Mouse (Mus musculus) kidney, adult 11 months (tissue): ENCODE measurements around the gene Igflr1.

Experiments
- DNase-seq: peaks from one replicate; pipeline ENCODE4 v3.0.0; 2022

Igflr1 gene

GRCm38 (mm10) chr7:30588676-30589434 lies 23.6 kb downstream of the Igflr1 start, which contains the start of gene Kmt2b:
Kmt2b (minus strand) TSS chr7:30588726.
- peak; percentile 99 for DNase-seq

GRCm38 (mm10) chr7:30589435-30590301 lies 24.4 kb downstream of the Igflr1 start:
- DNase-seq = peak; percentile 85

- no peak for DNase-seq
Observed at GRCm38 (mm10) chr7:30590927-30591604, 25.8 kb downstream of the Igflr1 start.

- no peak for DNase-seq
Observed at GRCm38 (mm10) chr7:30591605-30591951, 26.4 kb downstream of the Igflr1 start.

- no peak for DNase-seq
Observed at GRCm38 (mm10) chr7:30592772-30593423, 27.7 kb downstream of the Igflr1 start.

GRCm38 (mm10) chr7:30593579-30594509 lies 28.6 kb downstream of the Igflr1 start:
- no peak for DNase-seq

GRCm38 (mm10) chr7:30594510-30595024 lies 29.3 kb downstream of the Igflr1 start:
- DNase-seq = no peak

- no peak for DNase-seq
Observed at GRCm38 (mm10) chr7:30596093-30596492, 30.9 kb downstream of the Igflr1 start.

GRCm38 (mm10) chr7:30596811-30597210 lies 31.6 kb downstream of the Igflr1 start:
- no peak for DNase-seq

- DNase-seq = no peak
Observed at GRCm38 (mm10) chr7:30598786-30599185, 33.6 kb downstream of the Igflr1 start, which contains the start of gene Zbtb32. Zbtb32 (minus strand) TSS chr7:30598909.

GRCm38 (mm10) chr7:30599933-30600353 lies 34.7 kb downstream of the Igflr1 start:
- DNase-seq = peak; percentile 98

- DNase-seq = peak; percentile 67
Observed at GRCm38 (mm10) chr7:30600651-30601050, 35.4 kb downstream of the Igflr1 start.

- DNase-seq = peak; percentile 81
Observed at GRCm38 (mm10) chr7:30602583-30602982, 37.4 kb downstream of the Igflr1 start.

GRCm38 (mm10) chr7:30604424-30604823 lies 39.2 kb downstream of the Igflr1 start:
- DNase-seq = no peak

- DNase-seq = no peak
Observed at GRCm38 (mm10) chr7:30604944-30605343, 39.7 kb downstream of the Igflr1 start.

- peak; percentile 46 for DNase-seq
Observed at GRCm38 (mm10) chr7:30607706-30608309, 42.6 kb downstream of the Igflr1 start.

GRCm38 (mm10) chr7:30608476-30608875 lies 43.2 kb downstream of the Igflr1 start:
- no peak for DNase-seq

- no peak for DNase-seq
Observed at GRCm38 (mm10) chr7:30610043-30610442, 44.8 kb downstream of the Igflr1 start.

- DNase-seq = no peak
Observed at GRCm38 (mm10) chr7:30612654-30613402, 47.6 kb downstream of the Igflr1 start, which contains the start of gene Upk1a. Upk1a (minus strand) TSS chr7:30612847.

- peak; percentile 59 for DNase-seq
Observed at GRCm38 (mm10) chr7:30613529-30614112, 48.4 kb downstream of the Igflr1 start.
